ENCODE assay signal across 13 mouse cellular contexts in the genomic region with DNA sequence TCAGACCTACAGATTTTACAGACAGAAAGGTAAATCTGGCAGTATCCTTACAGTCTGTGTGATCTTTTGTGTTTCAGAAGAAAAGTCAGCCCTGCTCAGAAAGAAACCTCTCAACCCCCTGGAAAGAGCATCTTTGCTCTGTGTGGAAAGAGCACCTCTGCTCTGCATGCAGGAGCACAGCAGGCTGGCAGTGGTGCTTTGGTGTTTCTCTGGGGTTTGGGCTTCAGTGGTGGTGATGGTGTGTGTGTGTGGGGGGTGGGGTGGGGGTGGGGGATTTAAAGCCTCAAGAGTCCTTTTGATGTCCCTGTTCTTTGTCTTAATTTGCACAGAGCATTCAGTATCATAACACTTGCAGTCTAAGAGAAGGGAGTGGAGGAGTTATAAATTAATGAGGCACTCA.
"Had no signal": no experiment of that assay in that cellular context is flagged by ENCODE, and none has a peak within 500 bp of the region (broad histone marks: within the 10 kb centered on the region; RNA-seq: fewer than 3 reads in every experiment).

No protein-coding gene starts in this region.

- H3K4me3 ChIP-seq: kidney, embryonic 15.5 days; limb, embryonic 13.5 days; myocyte; neural tube, embryonic 12.5 days had no signal

- H3K4me1 ChIP-seq: kidney, embryonic 15.5 days; limb, embryonic 13.5 days; neural tube, embryonic 12.5 days had no signal

- H3K9ac ChIP-seq: kidney, embryonic 15.5 days; limb, embryonic 13.5 days; liver, embryonic 14.5 days; lung, embryonic 14.5 days; neural tube, embryonic 12.5 days had no signal

- H3K4me2 ChIP-seq: kidney, embryonic 15.5 days; limb, embryonic 13.5 days; lung, embryonic 14.5 days; neural tube, embryonic 12.5 days had no signal

- H3K9me3 ChIP-seq: kidney, embryonic 15.5 days; limb, embryonic 13.5 days; neural tube, embryonic 12.5 days had no signal

- DNase-seq: kidney, adult 2 months; kidney, postnatal 14 days; left cerebral cortex, postnatal 4 days; lung, embryonic 14.5 days; lung, postnatal 10 days; lung, postnatal 4 days; thymus, adult 18-20 months; thymus, postnatal 14 days had no signal

- H3K27ac ChIP-seq: kidney, embryonic 15.5 days; limb, embryonic 13.5 days; liver, embryonic 14.5 days; neural tube, embryonic 12.5 days had no signal

- H3K36me3 ChIP-seq: kidney, embryonic 15.5 days; limb, embryonic 13.5 days; neural tube, embryonic 12.5 days had no signal

- H3K27me3 ChIP-seq: kidney, embryonic 15.5 days; limb, embryonic 13.5 days; neural tube, embryonic 12.5 days had no signal
